Mouse (Mus musculus) lung, adult 2 months (tissue): Measurements from ENCODE around the gene Pomp.

Experiments
- CTCF ChIP-seq: fragments of 200-500 bp; IDR thresholded peaks from 2 replicates; pipeline ENCODE4 v1.5.1; 2011; ENCODE audit warnings: mild to moderate bottlenecking, low read length, control low read depth; ENCODE audit not compliant: insufficient read depth
- POLR2A ChIP-seq: fragments of 200-500 bp; IDR thresholded peaks from 2 replicates; pipeline ENCODE4 v1.6.1; 2011; ENCODE audit warnings: low read depth, mild to moderate bottlenecking, control low read depth, low read length, borderline replicate concordance; ENCODE audit errors: extremely low read depth

GRCm38 (mm10) chr5:147895436-147896198, 35.4 kb downstream of the Pomp start:
- TF ChIP-seq CTCF (no peak), POLR2A (no peak)
